Mouse (Mus musculus): ENCODE measurements around the gene Irak2. TPM values are rescaled to one million over a fixed set of nuclear protein-coding genes. Genes with fewer than 3 reads are reported as not detected.
"Not testable (repeated sequence)": the region's sequence is repeated elsewhere in the genome, so short reads cannot be mapped to it uniquely, and the experiment has no call there.

Irak2 gene
- polyA plus RNA-seq, 1 experiment from 2014 or later, result 4.5 TPM

- no peak for DNase-seq (ENCODE audit: low spot score)
- H3K27ac ChIP-seq (replicated peaks), result peak overlapping the region; percentile 44; the same call in 1 of the 2 replicates
- no peaks in the 10 kb centered on the region for H3K36me3 ChIP-seq (replicated peaks)
- peaks cover 25% of the 10 kb centered on the region for H3K4me1 ChIP-seq
- H3K4me3 ChIP-seq, result no peak overlapping the region
- no peaks in the 10 kb centered on the region for H3K27me3 ChIP-seq (replicated peaks; ENCODE audit: low read depth, poor library complexity, severe bottlenecking)
- WGBS, result 53% methylated on average over 12 of the region's 12 CpGs
- no peaks in the 10 kb centered on the region for H3K9me3 ChIP-seq
These were observed 23.3 kb downstream of the Irak2 start for GRCm38 (mm10) chr6:113661353-113662241.

- peaks cover 33% of the 10 kb centered on the region for H3K4me1 ChIP-seq
- DNase-seq (ENCODE audit: low spot score), result no peak
- H3K27ac ChIP-seq (replicated peaks), result no peak overlapping the region
- no peaks in the 10 kb centered on the region for H3K36me3 ChIP-seq (replicated peaks)
- no peak overlapping the region for H3K4me3 ChIP-seq
- no peaks in the 10 kb centered on the region for H3K27me3 ChIP-seq (replicated peaks; ENCODE audit: low read depth, poor library complexity, severe bottlenecking)
- 94% methylated on average over 8 of the region's 8 CpGs for WGBS
- no peaks in the 10 kb centered on the region for H3K9me3 ChIP-seq
These were observed 24.9 kb downstream of the Irak2 start for GRCm38 (mm10) chr6:113662964-113663700.

GRCm38 (mm10) chr6:113664305-113664704 lies 26.0 kb downstream of the Irak2 start:
- WGBS, result 91% methylated on average over 7 of the region's 7 CpGs
- H3K4me1 ChIP-seq, result peaks cover 44% of the 10 kb centered on the region

GRCm38 (mm10) chr6:113667611-113668122 lies 29.4 kb downstream of the Irak2 start:
- Histone ChIP-seq H3K27ac (replicated peaks) (peak overlapping the region; percentile 52; the same call in 1 of the 2 replicates), H3K4me1 (peaks cover 36% of the 10 kb centered on the region), H3K36me3 (replicated peaks) (no peaks in the 10 kb centered on the region), H3K27me3 (replicated peaks; ENCODE audit: low read depth, poor library complexity, severe bottlenecking) (no peaks in the 10 kb centered on the region), H3K4me3 (no peak overlapping the region), H3K9me3 (no peaks in the 10 kb centered on the region)
- WGBS, result 53% methylated on average over 8 of the region's 8 CpGs
- no peak for DNase-seq (ENCODE audit: low spot score)

More at GRCm38 (mm10) chr6:113664305-113664704, 26.0 kb downstream of the Irak2 start:
- H3K4me3 ChIP-seq, result no peak overlapping the region
- H3K9me3 ChIP-seq, result no peaks in the 10 kb centered on the region
- no peak overlapping the region; the same call in 1 of the 2 replicates for H3K27ac ChIP-seq (replicated peaks)
- no peaks in the 10 kb centered on the region for H3K27me3 ChIP-seq (replicated peaks; ENCODE audit: low read depth, poor library complexity, severe bottlenecking)
- H3K36me3 ChIP-seq (replicated peaks), result no peaks in the 10 kb centered on the region
- DNase-seq (ENCODE audit: low spot score), result no peak

- no peaks in the 10 kb centered on the region for H3K27me3 ChIP-seq (replicated peaks; ENCODE audit: low read depth, poor library complexity, severe bottlenecking)
- H3K4me3 ChIP-seq, result peak overlapping the region; percentile 21; the same call in 1 of the 2 replicates
- no peaks in the 10 kb centered on the region for H3K36me3 ChIP-seq (replicated peaks)
- DNase-seq (ENCODE audit: low spot score), result peak; percentile 73
- H3K4me1 ChIP-seq, result peaks cover 36% of the 10 kb centered on the region
- WGBS, result 32% methylated on average over 15 of the region's 15 CpGs
- H3K27ac ChIP-seq (replicated peaks), result peak overlapping the region; percentile 81
- no peaks in the 10 kb centered on the region for H3K9me3 ChIP-seq
These were observed 30.3 kb downstream of the Irak2 start for GRCm38 (mm10) chr6:113668287-113669154.

- no peak for DNase-seq (ENCODE audit: low spot score)
- Histone ChIP-seq H3K4me1 (peaks cover 36% of the 10 kb centered on the region), H3K27me3 (replicated peaks; ENCODE audit: low read depth, poor library complexity, severe bottlenecking) (no peaks in the 10 kb centered on the region), H3K9me3 (no peaks in the 10 kb centered on the region), H3K4me3 (no peak overlapping the region), H3K27ac (replicated peaks) (peak overlapping the region; percentile 81; the same call in 1 of the 2 replicates), H3K36me3 (replicated peaks) (no peaks in the 10 kb centered on the region)
- 72% methylated on average over 7 of the region's 7 CpGs for WGBS
These were observed 31.6 kb downstream of the Irak2 start for GRCm38 (mm10) chr6:113669821-113670220.

GRCm38 (mm10) chr6:113672029-113672428 lies 33.8 kb downstream of the Irak2 start:
- H3K4me1 ChIP-seq, result peaks cover 36% of the 10 kb centered on the region
- not testable (repeated sequence) for H3K27ac ChIP-seq (replicated peaks); H3K36me3 ChIP-seq (replicated peaks); DNase-seq (ENCODE audit: low spot score); H3K4me3 ChIP-seq; H3K27me3 ChIP-seq (replicated peaks; ENCODE audit: low read depth, poor library complexity, severe bottlenecking); H3K9me3 ChIP-seq
- 86% methylated on average over 1 of the region's 1 CpGs for WGBS

GRCm38 (mm10) chr6:113672989-113673388 lies 34.7 kb downstream of the Irak2 start:
- no peaks in the 10 kb centered on the region for H3K27me3 ChIP-seq (replicated peaks; ENCODE audit: low read depth, poor library complexity, severe bottlenecking)
- H3K4me1 ChIP-seq, result peaks cover 33% of the 10 kb centered on the region
- H3K4me3 ChIP-seq, result no peak overlapping the region
- 84% methylated on average over 6 of the region's 6 CpGs for WGBS
- no peak for DNase-seq (ENCODE audit: low spot score)
- no peak overlapping the region for H3K27ac ChIP-seq (replicated peaks)
- H3K36me3 ChIP-seq (replicated peaks), result no peaks in the 10 kb centered on the region
- H3K9me3 ChIP-seq, result no peaks in the 10 kb centered on the region

GRCm38 (mm10) chr6:113675234-113675633 lies 37.0 kb downstream of the Irak2 start:
- peaks cover 17% of the 10 kb centered on the region for H3K4me1 ChIP-seq
- no peak overlapping the region for H3K4me3 ChIP-seq
- no peaks in the 10 kb centered on the region for H3K9me3 ChIP-seq
- no peaks in the 10 kb centered on the region for H3K27me3 ChIP-seq (replicated peaks; ENCODE audit: low read depth, poor library complexity, severe bottlenecking)
- no peaks in the 10 kb centered on the region for H3K36me3 ChIP-seq (replicated peaks)
- 82% methylated on average over 4 of the region's 4 CpGs for WGBS
- H3K27ac ChIP-seq (replicated peaks), result no peak overlapping the region
- no peak for DNase-seq (ENCODE audit: low spot score)

GRCm38 (mm10) chr6:113675991-113676390 lies 37.7 kb downstream of the Irak2 start:
- peaks cover 16% of the 10 kb centered on the region for H3K4me1 ChIP-seq
- WGBS, result 92% methylated on average over 9 of the region's 9 CpGs
- no peaks in the 10 kb centered on the region for H3K27me3 ChIP-seq (replicated peaks; ENCODE audit: low read depth, poor library complexity, severe bottlenecking)
- no peak overlapping the region for H3K4me3 ChIP-seq
- no peak overlapping the region for H3K27ac ChIP-seq (replicated peaks)
- no peaks in the 10 kb centered on the region for H3K9me3 ChIP-seq
- no peak for DNase-seq (ENCODE audit: low spot score)
- H3K36me3 ChIP-seq (replicated peaks), result no peaks in the 10 kb centered on the region

- Histone ChIP-seq H3K27ac (replicated peaks) (no peak overlapping the region), H3K9me3 (no peaks in the 10 kb centered on the region), H3K4me3 (no peak overlapping the region), H3K4me1 (peaks cover 16% of the 10 kb centered on the region), H3K27me3 (replicated peaks; ENCODE audit: low read depth, poor library complexity, severe bottlenecking) (no peaks in the 10 kb centered on the region), H3K36me3 (replicated peaks) (no peaks in the 10 kb centered on the region)
- WGBS, result 74% methylated on average over 14 of the region's 14 CpGs
- DNase-seq (ENCODE audit: low spot score), result no peak
These were observed 38.9 kb downstream of the Irak2 start for GRCm38 (mm10) chr6:113677070-113677734.
